Mouse (Mus musculus) adrenal gland, postnatal 36 days (tissue): ENCODE measurements around the gene Gtf2ird1. TPM values are rescaled to one million over a fixed set of nuclear protein-coding genes. Genes with fewer than 3 reads are reported as not detected.
"Not testable (repeated sequence)": the region's sequence is repeated elsewhere in the genome, so short reads cannot be mapped to it uniquely, and the experiment has no call there.

ENCODE experiments used
- DNase-seq, 2 experiments: peaks; one replicate each; pipeline ENCODE4 v3.0.0; 2021; ENCODE audit warnings: mixed read lengths in 1 of 2
- total RNA-seq, 2 experiments: library from RNA; stranded (reverse); gene quantifications; 2 replicates each; pipeline ENCODE4 v1.2.3; 2021

Gtf2ird1 gene
- total RNA-seq, 2 experiments from 2014 or later: 44.4 to 59.1 TPM

DNA sequence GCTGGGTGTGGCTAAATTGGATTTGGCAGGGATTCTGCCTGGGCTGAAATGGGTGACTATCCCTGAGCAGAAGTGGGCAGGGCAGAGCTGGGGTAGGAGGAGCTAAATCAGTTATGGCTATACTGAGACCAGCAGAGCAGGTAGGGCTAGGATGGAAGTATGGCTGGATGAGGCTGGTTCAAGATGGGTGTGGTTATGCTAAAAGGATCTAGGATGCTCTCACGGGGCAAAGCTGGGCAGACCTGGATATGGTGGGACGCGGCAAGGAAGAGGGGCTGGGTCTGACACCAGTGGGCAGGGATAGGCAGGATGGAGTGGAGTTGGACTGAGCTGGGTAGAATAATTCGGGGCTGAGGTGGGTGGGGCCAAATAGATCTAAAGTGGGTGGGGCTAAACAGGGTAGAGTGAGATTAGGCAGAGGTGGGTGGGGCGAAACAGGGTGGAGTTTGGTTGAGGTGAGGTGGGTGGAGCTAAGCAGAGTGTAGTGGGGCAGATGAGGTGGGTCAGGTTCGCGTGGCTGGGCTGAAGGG is 46.1 kb downstream of the Gtf2ird1 start:
- no peak for DNase-seq

DNA sequence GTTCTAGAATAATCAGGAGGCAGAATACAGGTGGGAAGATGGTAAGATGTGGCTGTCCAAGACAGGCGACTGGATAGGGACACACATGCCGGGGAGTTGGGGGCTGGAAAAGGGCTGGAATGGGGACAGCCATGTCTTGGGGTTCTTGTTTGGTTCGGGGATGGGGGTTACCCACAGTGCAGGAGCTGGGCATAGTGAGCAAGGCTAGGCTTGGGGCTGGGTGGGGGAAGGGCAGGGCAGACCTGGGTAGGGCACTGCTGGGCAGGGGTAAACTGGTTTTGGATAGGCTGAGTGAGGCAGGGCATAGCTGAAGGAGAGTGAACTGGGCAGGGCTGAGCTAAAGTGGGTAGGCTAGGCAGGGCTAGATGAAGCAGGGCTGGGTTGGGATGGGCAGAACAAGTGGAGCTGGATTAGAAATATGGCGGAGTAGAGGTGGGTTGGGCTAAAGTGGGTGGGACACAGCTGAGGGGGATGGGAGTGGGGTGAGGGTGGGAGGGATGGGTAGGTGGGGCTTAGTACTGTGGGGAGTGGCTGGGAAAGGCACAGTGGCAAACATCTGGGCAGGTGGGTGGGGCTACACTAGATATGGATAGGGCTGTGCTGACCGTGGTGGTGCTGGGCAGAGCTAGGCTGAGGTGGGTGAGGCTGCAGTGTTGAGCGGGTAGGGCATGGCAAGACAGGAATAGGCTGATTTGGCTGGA is 46.8 kb downstream of the Gtf2ird1 start:
- no peak for DNase-seq

DNA sequence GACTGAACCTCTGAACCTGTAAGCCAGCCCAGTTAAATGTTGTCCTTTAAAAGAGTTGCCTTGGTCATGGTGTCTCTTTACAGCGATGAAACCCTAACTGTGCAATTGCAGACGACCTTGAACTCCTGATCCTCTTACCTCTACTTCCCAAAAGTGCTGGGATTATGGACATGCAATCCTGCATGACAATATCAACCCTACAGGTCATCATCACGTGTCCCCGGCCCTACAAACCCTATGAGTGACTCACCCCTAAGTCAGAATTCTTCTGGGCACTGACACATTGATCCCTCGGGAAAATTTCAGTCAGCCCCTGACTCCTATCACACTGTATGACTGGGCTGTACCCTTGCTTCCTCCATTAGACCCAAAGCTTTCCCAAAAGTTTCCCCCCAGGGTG is 48.4 kb downstream of the Gtf2ird1 start:
- DNase-seq: no peak

DNA sequence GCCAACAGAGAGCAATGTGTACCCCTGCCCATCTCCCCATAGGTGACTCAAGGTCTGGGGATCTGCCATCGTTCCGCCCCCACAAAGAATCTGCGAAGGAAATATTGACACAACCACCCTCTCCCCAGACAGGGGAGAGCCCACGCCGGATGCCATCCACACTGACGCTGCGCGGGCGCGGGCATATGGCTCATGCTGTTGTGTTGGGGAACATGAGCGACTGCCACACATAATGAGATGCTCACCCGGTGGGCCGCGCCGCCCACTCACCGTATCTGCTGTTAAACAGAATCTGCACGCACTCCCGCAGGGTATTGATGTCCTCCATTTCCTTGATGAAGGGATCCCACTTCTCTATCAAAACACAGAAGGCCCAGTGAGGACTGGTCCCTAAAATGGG is 54.7 kb downstream of the Gtf2ird1 start:
- no peak for DNase-seq

DNA sequence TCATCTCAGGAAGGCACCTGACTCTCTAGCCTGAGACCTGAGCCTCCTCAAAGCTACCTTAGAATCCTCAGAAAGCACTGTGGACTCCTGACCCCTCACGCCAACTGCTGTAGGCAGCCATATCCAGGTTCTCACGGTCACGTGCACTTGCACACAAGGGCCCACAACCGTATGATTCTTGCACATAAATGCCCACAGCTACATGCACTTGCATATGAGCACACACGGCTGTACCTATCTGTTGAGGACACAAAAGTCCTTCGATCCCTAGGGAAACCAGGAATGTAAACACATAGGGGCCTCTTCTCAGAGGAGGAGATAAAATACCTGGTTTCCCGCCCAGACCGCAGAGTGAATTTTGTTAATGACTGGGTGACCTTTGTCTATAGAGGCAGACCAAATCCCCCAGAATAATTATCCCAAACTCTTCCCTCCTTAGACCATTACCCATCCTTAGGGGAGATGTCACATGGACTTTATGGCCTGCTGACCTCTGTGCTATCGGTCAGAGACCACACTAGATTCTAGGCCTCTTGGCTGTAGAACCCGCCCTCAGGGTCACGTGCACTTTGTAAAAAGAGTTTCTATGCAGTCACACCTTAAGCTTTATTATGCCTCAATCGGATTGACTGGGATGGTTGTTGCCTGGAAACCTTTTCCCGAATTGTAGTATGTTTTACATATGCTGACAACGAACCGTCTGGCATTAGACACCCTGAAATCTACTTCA is 58.9 kb downstream of the Gtf2ird1 start:
- no peak for DNase-seq

DNA sequence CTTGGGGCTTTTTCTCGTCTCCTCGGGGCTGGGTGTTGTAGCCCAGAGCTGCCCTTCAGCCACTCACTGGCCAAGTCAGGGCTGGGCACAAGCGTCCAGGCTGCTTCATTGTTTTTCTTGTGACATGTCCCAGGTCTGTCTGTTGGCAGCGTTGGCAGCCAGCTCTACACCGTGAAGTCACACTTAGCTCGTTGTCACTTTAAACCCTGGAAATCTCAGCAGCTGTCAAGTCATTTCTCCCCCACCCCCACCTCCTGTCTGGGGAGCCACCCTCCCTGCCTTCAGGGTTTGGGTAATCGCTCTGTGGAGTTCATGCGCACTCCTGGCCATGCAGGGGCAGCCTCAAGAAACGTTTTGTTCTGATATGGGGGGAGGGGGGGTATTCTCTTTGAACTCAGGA is 60.0 kb downstream of the Gtf2ird1 start:
- no peak for DNase-seq

DNA sequence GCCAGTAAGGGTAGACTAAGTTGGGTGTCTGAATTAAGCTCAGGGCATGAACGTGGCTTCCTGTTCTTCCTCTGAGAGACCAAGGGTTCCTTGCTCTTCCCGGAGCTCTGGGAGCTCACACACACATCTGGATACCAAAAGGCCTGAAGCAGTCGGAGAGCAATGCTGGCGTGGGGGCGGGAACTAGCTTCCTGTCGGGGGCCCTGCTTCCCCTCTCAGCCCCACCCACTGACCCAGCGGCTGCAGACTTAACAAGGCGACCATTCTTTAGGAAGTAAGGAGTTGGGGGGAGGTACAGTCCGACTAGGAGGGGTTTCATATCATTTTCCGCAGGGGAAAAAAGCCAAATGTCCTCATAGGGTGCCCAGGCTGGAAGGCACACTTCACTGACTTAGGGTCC is 61.9 kb downstream of the Gtf2ird1 start:
- DNase-seq: peak; percentile 40 to 69

DNA sequence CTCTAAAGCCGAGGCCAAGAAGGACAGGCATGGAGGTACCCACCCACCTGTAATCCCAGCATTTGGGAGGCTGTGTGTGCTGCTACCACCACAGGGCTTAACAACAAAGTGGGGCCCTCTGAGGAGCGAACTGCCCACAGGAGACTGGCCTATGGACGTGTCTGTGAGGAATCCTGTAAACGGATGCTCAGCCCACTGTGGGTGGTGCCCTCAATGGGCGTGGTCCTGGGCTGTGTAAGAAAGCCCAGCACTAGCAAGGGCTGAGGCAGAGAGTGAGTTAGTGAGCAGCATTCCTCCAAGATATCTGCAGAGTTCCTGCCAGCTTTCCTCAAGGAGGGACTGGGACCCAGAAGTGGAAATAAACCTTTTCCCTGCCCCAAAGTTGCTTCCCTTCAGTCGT is 62.9 kb downstream of the Gtf2ird1 start:
- DNase-seq: peak in 1 of 2 experiments; percentile 38

DNA sequence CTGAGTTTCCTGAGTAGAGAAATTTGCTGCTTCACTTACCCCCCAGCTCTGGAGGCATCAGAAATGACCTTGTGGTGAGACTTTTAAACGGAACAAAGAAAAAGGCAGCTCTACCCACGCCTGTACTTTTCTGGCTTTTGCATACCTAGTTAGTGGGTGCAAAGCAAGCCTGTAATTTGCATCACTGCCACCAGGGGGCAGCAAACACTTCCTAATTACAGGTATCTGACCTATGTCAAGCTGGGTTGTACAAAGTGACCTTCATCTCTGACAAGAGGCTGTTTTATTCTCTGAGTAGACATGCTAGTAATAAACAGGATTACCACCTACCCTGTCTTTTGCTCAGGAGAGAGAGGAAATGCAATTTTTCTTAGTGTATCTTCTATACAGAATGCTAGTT is 71.4 kb downstream of the Gtf2ird1 start:
- DNase-seq: peak; percentile 79 to 86

DNA sequence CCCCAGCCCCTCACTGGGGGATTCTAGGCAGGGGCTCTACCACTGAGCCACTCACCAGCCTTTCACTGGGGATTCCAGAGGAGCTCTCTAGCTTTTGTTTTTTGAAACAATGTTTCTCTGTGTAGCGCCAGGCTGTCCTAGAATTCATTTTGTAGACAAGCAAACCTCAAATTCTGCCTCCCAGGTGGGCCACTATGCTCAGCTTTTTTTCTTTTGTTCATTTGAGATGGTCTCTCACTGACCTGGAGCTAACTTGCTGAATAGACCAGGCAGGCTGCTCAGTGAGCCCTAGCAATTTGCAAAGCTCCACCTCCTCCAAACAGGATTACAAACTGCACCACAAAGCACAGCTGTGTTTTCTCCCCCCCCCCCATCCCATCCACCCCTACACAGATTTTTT is 81.3 kb downstream of the Gtf2ird1 start:
- DNase-seq: no peak

DNA sequence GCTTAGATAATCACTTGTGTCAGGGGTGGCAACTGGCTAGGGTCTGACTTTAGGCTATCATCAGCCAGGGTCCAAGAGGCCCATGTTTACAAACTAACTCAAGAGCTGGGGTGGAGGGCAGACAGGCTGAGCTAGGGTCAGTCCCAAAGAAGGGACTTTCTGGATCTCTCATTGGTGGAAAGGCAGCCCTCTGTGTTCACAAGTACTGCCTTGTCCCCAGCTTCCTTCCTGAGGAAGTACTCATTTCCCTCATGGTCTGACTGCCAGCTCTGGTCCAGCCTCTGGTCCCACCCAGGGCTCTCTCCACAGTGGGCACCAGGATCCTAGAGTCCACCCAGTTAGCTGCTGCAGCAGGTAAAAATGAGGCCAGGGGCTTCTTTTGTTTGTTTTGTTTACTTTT is 82.0 kb downstream of the Gtf2ird1 start:
- peak; percentile 27 to 59 for DNase-seq

DNA sequence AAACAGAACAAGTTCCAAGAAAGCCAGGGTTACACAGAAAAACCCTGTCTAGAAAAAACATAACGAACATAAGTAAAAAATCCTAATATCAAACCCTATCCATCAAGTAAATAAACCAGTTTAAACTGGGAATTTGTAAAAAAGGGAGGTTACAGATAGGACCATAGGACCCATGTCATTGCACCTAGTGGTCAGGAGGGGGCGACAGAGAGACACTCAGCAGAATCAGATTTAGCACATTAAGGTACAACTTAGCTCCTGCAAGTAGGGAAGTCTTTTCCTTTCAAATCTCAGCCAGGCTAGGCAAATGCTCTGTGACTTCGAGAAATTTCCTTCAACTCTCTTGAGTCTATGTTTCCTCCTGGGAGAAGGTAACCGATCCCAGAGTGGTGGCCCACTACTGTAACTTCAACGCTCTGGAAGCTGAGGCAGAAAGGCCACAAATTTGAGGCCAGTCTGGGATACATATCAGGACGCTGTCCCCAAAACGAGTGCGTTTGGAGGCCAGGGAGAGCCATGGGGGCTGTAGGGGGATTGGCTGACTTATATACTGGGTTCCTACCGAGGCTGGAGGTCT is 82.5 kb downstream of the Gtf2ird1 start:
- peak; percentile 39 to 69 for DNase-seq

DNA sequence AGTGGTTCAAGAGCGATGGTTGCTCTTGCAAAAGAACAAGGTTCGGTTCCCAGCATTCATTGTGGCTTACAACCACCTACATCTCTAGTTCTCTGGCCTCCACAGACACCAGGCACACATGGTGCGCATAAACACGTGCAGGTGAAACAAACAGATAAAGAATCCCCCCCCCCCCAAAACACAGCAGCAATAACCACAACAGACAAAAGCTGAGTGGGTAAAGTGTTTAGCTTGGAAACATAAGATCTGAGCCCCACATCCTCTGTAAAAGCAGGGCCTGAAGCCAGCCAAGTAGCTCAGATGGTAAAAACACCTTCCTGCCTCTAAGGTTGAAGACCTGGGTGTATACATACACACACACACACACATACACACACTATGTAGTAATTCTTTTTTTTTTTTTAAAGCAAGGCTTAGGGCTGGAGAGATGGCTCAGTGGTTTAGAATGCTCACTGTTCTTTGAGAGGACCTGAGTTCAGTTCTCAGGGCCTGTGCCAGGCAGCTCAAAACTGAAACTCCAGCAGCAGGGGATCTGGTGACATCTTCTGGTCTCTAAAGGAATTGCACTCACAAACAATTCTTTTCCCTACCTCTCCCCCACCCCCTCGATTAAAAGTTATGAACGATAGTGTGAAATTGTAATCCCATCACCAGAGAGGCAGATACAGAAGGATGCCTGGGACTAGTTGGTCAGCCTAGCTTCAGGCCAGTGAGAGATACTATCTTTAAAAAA is 83.4 kb downstream of the Gtf2ird1 start:
- no peak for DNase-seq

DNA sequence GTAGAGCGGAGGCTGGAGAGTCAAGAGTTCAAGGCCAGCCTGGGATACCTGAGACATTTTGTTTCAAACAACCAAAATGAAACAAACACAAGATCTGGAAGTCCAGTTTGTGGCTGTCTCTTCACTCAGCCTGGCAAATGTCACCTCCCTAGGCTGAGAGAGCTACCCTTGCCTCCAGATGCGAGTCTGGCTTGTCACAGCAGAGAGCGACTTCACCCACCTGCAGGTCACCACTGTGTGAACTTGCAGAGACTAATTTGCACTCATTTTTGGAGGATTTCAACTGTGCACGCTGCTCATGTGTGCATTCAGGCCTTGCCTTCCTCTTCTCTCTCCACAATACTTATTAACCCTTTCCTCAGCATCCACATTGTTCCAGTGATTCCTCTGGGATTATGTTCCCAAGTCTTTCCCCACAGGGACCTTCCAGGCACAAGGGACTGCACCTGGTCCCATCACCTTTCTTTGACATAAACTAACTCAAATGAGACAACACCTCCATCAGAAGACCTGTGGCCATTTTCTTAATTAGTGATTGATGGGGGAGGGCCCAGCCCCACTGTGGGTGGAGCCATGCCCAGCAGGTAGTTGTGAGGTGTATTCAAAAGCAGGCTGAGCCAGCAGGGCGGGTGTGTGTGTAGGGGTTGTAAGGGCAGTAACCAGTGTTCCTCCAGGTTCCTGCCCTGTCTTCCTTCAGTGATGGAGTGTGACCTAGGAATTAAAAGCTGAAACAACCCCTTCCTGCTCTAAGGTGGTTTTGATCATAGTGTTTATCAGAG is 84.8 kb downstream of the Gtf2ird1 start:
- DNase-seq: no peak

DNA sequence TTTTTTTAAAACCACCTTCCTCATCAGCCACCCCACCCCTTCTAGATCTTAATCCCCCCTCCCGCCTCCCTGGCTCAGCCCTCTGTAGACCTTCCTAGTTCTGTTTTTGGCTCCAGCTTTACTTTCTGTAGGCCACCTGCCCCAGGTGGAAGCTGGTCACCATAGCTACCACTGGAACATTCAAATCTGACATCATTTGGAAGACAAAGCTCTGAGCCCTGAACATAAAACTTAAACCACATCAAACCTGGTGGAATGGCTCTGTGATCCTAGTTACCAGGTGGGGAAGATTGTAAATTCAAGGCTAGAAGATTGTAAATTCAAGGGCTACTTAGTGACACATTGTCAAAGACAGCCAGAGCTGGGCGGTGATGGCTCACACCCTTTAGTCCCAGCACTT is 85.7 kb downstream of the Gtf2ird1 start:
- no peak for DNase-seq

DNA sequence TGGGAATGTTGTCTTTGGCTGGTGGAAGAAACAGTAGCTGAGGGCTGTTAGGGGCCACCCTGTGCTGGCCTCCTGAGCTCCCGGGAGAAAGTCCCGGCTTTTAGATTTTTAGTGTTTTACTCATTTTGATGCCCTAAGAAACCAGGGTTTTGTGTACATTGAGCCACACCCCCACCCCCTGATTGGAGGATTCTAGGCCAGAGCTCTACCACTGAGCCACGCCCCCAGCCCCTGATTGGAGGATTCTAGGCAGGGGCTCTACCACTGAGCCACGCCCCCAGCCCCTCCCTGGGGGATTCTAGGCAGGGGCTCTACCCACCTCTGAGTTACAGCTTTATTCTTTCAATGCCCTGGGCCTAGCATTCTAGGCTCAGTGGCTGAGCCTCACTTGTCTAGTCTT is 97.4 kb downstream of the Gtf2ird1 start:
- no peak for DNase-seq

DNA sequence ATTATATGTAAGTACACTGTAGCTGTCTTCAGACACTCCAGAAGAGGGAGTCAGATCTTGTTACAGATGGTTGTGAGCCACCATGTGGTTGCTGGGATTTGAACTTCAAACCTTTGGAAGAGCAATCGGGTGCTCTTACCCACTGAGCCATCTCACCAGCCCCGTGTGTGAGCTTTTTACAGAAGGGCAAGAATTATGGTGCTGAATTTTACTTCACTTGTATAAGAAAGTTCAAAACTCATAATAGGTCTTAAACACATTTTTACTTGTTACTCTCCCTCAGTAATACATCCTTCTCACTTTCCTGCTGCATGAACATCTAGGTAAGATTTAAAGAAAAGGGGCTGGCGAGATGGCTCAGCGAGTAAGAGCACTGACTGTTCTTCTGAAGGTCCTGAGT is 101.1 kb downstream of the Gtf2ird1 start:
- DNase-seq: not testable (repeated sequence)

DNA sequence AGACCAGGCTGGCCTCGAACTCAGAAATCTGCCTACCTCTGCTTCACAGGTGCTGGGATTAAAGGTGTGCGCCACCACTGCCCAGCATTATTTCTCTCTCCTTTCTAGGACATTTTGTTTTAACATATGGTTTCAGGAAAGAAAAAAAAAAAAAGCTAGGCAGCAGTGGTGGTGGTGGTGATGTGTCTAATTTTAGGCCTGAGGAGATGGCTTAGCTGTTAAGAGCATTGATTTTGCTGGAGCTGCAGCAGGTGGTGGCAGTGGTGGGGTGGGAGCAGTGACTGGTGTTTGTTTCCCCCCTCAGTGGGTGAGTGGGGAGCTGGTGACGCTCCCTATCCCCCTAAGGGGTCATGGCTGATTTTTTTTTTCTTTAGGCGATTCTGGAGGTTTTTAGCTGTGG is 103.4 kb downstream of the Gtf2ird1 start:
- no peak for DNase-seq

DNA sequence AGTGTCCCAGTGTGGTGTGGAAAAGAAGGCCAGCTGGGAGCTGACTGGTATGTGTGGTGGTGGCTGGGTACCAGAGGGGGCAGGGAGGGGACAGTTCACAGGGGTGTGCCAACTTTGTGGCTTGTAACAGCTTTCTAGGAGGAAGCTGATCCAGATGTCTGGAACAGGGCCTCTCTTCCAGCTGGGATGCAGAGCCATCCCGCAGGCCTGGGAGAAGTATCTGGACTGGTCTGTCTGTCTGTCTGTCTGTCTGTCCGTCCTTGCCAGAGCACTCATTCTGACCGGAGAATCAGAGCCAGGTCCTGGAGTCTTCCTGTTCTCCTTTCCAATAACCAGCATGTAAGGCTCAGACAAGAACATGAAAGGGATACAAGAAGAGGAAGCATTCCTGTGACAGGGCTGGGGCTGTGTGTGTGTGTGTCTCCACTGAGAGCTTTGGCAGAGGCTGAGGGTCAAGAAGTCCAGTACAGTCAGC is 104.0 kb downstream of the Gtf2ird1 start:
- peak in 1 of 2 experiments; percentile 14 for DNase-seq

DNA sequence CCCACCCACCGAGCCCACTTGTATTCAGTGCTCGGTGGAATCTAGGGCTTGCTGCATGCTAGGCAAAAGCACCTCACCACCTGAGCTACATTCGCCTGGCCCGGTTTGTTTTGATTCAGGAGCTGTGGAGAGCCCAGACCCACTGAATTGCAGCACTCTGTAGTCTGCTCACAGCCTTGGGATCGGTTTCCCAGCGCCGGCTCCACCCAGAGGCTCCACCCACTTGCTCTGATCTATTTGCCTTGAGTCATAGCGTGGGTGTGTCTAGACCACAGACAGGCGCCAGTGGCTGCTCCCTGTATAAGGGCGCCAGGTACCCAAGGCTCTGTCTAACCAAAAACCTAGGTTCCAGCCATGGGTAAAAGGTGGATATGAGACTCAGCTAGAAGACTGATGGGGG is 105.9 kb downstream of the Gtf2ird1 start:
- DNase-seq: peak; percentile 89

DNA sequence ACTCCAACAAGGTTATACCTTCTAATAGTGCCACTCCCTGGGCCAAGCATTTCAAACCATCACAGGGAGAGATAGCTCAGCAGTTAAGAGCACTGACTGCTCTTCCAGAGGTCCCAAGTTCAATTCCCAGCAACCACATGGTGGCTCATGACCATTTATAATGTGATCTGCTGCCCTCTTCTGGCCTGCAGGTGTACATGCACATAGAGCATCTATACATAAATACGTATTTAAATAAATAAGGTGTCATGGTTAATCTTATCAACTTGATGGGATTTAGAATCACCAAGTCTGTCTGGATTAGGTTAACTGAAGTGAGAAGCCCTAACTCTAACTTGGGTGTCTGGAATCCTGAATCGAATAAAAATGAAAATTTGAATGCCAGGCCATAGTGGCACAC is 109.5 kb downstream of the Gtf2ird1 start:
- DNase-seq: no peak

DNA sequence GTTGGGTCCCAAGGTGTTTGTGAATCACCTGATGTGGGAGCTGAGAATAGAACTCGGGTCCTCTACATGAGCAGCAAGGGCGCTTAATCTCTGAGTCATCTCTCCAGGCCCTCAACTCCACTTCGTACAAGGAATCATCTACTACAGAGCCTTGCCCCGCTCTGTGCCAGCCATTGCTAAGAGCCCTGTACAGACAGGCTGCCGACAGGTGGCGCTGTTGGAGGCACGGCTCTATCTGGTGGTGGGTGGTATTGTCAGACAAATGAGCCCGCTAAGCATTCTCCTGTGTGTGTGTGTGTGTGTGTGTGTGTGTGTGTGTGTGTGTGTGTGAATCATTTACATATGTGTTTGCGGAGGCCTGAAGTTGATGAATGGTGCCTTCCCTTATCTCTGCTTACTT is 111.1 kb downstream of the Gtf2ird1 start:
- peak; percentile 43 to 60 for DNase-seq
